Mouse (Mus musculus) heart, adult 2 months (tissue): ENCODE measurements at regions not wholly inside any gene's neighbourhood (a gene's known extent, or its start where the extent isn't known, plus 50 kb on each side); places are given as distances from the start of the nearest gene placed in this dataset.

Experiments used
- DNase-seq, 2 experiments: peaks; one replicate each; pipeline ENCODE4 v3.0.0; 2021
- H3K27ac ChIP-seq: fragments of 200-600 bp; 2 replicates; pipeline ENCODE4 v1.8.1; 2022
- H3K27me3 ChIP-seq: fragments of 200-500 bp; 2 replicates; pipeline ENCODE4 v1.6.1; 2012; ENCODE audit warnings: mild to moderate bottlenecking, low read length, inconsistent platforms, mixed read lengths; ENCODE audit not compliant: control insufficient read depth, insufficient read depth
- H3K36me3 ChIP-seq: fragments of 200-500 bp; 2 replicates; pipeline ENCODE4 v1.6.1; 2012; ENCODE audit warnings: low read length, inconsistent platforms; ENCODE audit not compliant: control insufficient read depth, insufficient read depth
- H3K4me1 ChIP-seq: fragments of 200-500 bp; 2 replicates; pipeline ENCODE4 v1.6.1; 2011; ENCODE audit warnings: low read length; ENCODE audit not compliant: control insufficient read depth, insufficient read depth
- H3K4me3 ChIP-seq: fragments of 200-600 bp; 2 replicates; pipeline ENCODE4 v1.8.1; 2022
- H3K79me2 ChIP-seq: fragments of 200-500 bp; replicated peaks from 2 replicates; pipeline ENCODE4 v1.6.1; 2012; ENCODE audit warnings: mild to moderate bottlenecking, inconsistent platforms, low read length, moderate library complexity, mixed read lengths; ENCODE audit not compliant: control insufficient read depth, insufficient read depth
- H3K9ac ChIP-seq: fragments of 200-500 bp; 2 replicates; pipeline ENCODE4 v1.6.1; 2012; ENCODE audit warnings: low read depth, mild to moderate bottlenecking, control low read depth, inconsistent platforms, low read length, mixed read lengths
- CTCF ChIP-seq: fragments of 200-600 bp; IDR thresholded peaks from 2 replicates; pipeline ENCODE4 v1.8.1; 2022; ENCODE audit warnings: antibody characterized with exemption, mild to moderate bottlenecking, moderate library complexity
- EP300 ChIP-seq: fragments of 200-500 bp; IDR thresholded peaks from 2 replicates; pipeline ENCODE4 v1.6.1; 2011; ENCODE audit warnings: low read depth, low read length, control low read depth; ENCODE audit not compliant: insufficient read depth
- POLR2A ChIP-seq: fragments of 200-500 bp; IDR thresholded peaks from 2 replicates; pipeline ENCODE4 v1.6.1; 2011; ENCODE audit warnings: mild to moderate bottlenecking, low read depth, low read length, control low read depth; ENCODE audit not compliant: insufficient read depth
- intact Hi-C: fragments of 180-260 bp; cut with DNase I; formaldehyde crosslinking; loops from one replicate; pipeline ENCODE4 v1.15.1; 2025

DNA sequence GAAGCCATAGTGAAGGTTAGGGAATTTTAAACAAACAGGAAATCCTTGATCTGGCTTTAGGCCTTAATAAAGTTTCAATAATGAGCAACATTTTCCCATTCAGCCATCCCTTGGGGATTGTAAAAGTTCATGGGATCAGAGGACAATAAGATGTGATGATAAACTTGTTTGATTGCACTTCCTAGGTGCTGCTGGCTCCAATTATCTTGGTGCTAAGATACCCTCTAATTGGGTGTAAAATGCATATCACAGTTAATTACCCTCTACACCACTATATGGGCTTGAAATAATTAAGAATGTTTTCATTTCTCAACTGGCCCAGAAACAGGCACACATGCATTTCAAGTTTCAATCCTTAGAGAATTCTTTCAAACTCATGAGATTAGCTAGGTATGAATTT lies 55.4 kb upstream of the Flrt2 start:
- H3K9ac ChIP-seq, result no peak overlapping the region
- TF ChIP-seq EP300 (no peak), CTCF (no peak), POLR2A (no peak)

DNA sequence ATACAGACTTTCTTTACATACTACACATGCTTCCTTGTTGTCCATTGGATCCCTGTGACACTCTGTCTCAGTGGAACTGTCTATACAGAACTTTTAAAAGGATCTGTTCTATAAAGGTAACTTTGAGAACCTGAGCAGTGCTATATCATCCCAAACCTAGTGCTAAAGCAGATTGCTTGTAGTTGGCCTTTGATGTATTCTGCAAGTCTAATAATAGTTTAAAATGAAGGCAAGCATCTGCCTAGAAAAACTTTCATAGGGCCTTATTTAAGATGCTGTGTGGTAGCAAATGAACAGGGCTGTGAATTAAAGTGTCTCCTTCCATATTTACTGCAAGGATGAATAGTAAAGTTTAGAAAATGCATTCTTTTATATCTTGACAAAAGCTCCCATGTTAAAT lies 52.1 kb upstream of the Flrt2 start:
- no peaks in the 10 kb centered on the region for H3K36me3 ChIP-seq
- intact Hi-C loops, result no loop called here
- H3K4me1 ChIP-seq, result no peaks in the 10 kb centered on the region
- no peak for TF ChIP-seq POLR2A
- TF ChIP-seq CTCF, result no peak
- TF ChIP-seq EP300, result no peak
- no peak for DNase-seq
- H3K9ac ChIP-seq, result no peak overlapping the region
- H3K4me3 ChIP-seq, result no peak overlapping the region
- no peaks in the 10 kb centered on the region for H3K79me2 ChIP-seq
- H3K27ac ChIP-seq, result no peak overlapping the region
- no peaks in the 10 kb centered on the region for H3K27me3 ChIP-seq

More for the DNA sequence above, 55.4 kb upstream of the Flrt2 start:
- H3K4me3 ChIP-seq, result no peak overlapping the region
- no peak for DNase-seq
- H3K27ac ChIP-seq, result no peak overlapping the region
- H3K36me3 ChIP-seq, result no peaks in the 10 kb centered on the region
- no peaks in the 10 kb centered on the region for H3K4me1 ChIP-seq
- no peaks in the 10 kb centered on the region for H3K27me3 ChIP-seq
- H3K79me2 ChIP-seq, result no peaks in the 10 kb centered on the region
- intact Hi-C loops, result no loop called here

DNA sequence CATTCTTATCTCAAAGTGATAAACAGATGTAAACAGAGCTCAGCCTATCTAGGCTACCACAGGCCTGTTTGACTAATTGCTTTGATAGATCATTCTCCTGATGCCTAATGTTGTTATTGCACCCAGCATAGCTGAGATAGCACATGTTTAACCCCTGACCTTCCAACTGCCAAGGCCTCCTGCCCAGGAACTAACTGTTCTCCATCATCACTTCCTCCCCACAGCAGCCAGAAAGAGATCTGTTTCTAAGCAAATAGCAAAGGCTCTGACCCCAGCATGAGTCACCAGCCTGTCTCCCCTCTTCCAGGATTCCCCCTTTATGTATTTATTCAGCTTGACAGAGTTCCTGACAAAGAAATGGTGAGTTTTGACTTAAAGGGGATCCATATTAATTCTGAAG lies 50.4 kb upstream of the Flrt2 start:
- Histone ChIP-seq H3K79me2 (no peaks in the 10 kb centered on the region), H3K4me1 (no peaks in the 10 kb centered on the region), H3K27ac (no peak overlapping the region), H3K36me3 (no peaks in the 10 kb centered on the region), H3K27me3 (no peaks in the 10 kb centered on the region), H3K9ac (no peak overlapping the region), H3K4me3 (no peak overlapping the region)
- TF ChIP-seq CTCF (no peak), EP300 (no peak), POLR2A (no peak)
- intact Hi-C loops, result no loop called here
- DNase-seq, result no peak
